Mouse (Mus musculus): Measurements from ENCODE around the gene Unc5b. TPM values are rescaled to one million over a fixed set of nuclear protein-coding genes. Genes with fewer than 3 reads are reported as not detected.

The Unc5b gene
- polyA plus RNA-seq, 1 experiment from 2014 or later = 4.2 TPM

- no peak for ATAC-seq (replicated peaks; ENCODE audit: low FRiP score)
- peaks cover 21% of the 10 kb centered on the region for H3K4me1 ChIP-seq (replicated peaks; ENCODE audit: control insufficient read depth, insufficient read depth, low read length)
- H3K27me3 ChIP-seq (replicated peaks; ENCODE audit: control insufficient read depth, insufficient read depth, low read length) = peaks cover 6% of the 10 kb centered on the region
- no peaks in the 10 kb centered on the region for H3K9me3 ChIP-seq (ENCODE audit: control insufficient read depth, low read length)
- no peak overlapping the region for H3K4me2 ChIP-seq
- WGBS = 73% methylated on average over 8 of the region's 8 CpGs
- no peaks in the 10 kb centered on the region for H3K36me3 ChIP-seq (ENCODE audit: control insufficient read depth, insufficient read depth, low read length)
- H3K4me3 ChIP-seq (ENCODE audit: low read depth, low read length) = no peak overlapping the region
- DNase-seq (ENCODE audit: low spot score) = no peak
- no peak overlapping the region for H3K27ac ChIP-seq (ENCODE audit: low read depth, low read length)
- no peak overlapping the region for H3K9ac ChIP-seq (ENCODE audit: low read depth, low read length)
These were observed 25.2 kb downstream of the Unc5b start for GRCm38 (mm10) chr10:60806207-60806538.

GRCm38 (mm10) chr10:60805436-60806206 lies 25.8 kb downstream of the Unc5b start:
- WGBS = 62% methylated on average over 21 of the region's 21 CpGs
- no peak overlapping the region for H3K9ac ChIP-seq (ENCODE audit: low read depth, low read length)
- DNase-seq (ENCODE audit: low spot score) (no peak), ATAC-seq (replicated peaks; ENCODE audit: low FRiP score) (no peak)
- H3K9me3 ChIP-seq (ENCODE audit: control insufficient read depth, low read length) = no peaks in the 10 kb centered on the region
- H3K4me2 ChIP-seq = no peak overlapping the region
- peaks cover 23% of the 10 kb centered on the region for H3K4me1 ChIP-seq (replicated peaks; ENCODE audit: control insufficient read depth, insufficient read depth, low read length)
- H3K27ac ChIP-seq (ENCODE audit: low read depth, low read length) = no peak overlapping the region
- H3K36me3 ChIP-seq (ENCODE audit: control insufficient read depth, insufficient read depth, low read length) = no peaks in the 10 kb centered on the region
- H3K4me3 ChIP-seq (ENCODE audit: low read depth, low read length) = no peak overlapping the region
- H3K27me3 ChIP-seq (replicated peaks; ENCODE audit: control insufficient read depth, insufficient read depth, low read length) = peaks cover 8% of the 10 kb centered on the region

GRCm38 (mm10) chr10:60804865-60805264 lies 26.5 kb downstream of the Unc5b start:
- DNase-seq (ENCODE audit: low spot score) = no peak
- no peak overlapping the region for H3K9ac ChIP-seq (ENCODE audit: low read depth, low read length)
- H3K4me2 ChIP-seq = no peak overlapping the region
- 39% methylated on average over 4 of the region's 4 CpGs for WGBS
- H3K36me3 ChIP-seq (ENCODE audit: control insufficient read depth, insufficient read depth, low read length) = no peaks in the 10 kb centered on the region
- ATAC-seq (replicated peaks; ENCODE audit: low FRiP score) = no peak
- H3K4me1 ChIP-seq (replicated peaks; ENCODE audit: control insufficient read depth, insufficient read depth, low read length) = peaks cover 24% of the 10 kb centered on the region
- peaks cover 15% of the 10 kb centered on the region for H3K27me3 ChIP-seq (replicated peaks; ENCODE audit: control insufficient read depth, insufficient read depth, low read length)
- no peak overlapping the region for H3K4me3 ChIP-seq (ENCODE audit: low read depth, low read length)
- H3K27ac ChIP-seq (ENCODE audit: low read depth, low read length) = no peak overlapping the region
- no peaks in the 10 kb centered on the region for H3K9me3 ChIP-seq (ENCODE audit: control insufficient read depth, low read length)

GRCm38 (mm10) chr10:60803971-60804370 lies 27.4 kb downstream of the Unc5b start:
- Histone ChIP-seq H3K27me3 (replicated peaks; ENCODE audit: control insufficient read depth, insufficient read depth, low read length) (peaks cover 20% of the 10 kb centered on the region), H3K36me3 (ENCODE audit: control insufficient read depth, insufficient read depth, low read length) (no peaks in the 10 kb centered on the region), H3K9me3 (ENCODE audit: control insufficient read depth, low read length) (no peaks in the 10 kb centered on the region), H3K4me3 (ENCODE audit: low read depth, low read length) (no peak overlapping the region), H3K4me2 (no peak overlapping the region), H3K27ac (ENCODE audit: low read depth, low read length) (no peak overlapping the region), H3K9ac (ENCODE audit: low read depth, low read length) (no peak overlapping the region), H3K4me1 (replicated peaks; ENCODE audit: control insufficient read depth, insufficient read depth, low read length) (peaks cover 28% of the 10 kb centered on the region)
- 78% methylated on average over 10 of the region's 10 CpGs for WGBS
- no peak for DNase-seq (ENCODE audit: low spot score)
- ATAC-seq (replicated peaks; ENCODE audit: low FRiP score) = no peak

DNA sequence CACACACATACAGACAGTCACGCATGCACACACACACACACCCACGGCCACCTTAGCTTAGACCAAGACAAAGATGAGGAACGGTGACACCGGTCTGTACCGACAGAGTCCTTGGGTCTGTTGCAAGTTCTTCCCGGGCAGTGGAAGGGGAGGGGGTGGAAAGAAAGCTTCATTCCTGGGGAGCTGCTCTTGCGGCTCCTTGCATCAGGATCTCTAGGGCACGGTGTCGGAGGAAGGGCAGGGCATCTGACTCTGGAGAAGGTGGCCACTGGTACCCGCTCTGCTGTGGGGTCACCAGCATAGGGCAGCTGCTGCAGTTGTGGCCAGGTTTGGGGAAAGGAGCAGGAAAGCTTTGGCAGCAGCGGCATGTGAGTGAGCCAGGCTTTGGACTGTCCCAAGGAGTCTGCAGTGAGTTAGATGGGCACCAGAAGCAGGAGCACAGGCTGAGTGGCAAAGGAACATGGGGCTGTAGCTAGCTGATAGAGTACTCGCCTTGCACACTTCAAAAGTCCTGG lies 29.4 kb downstream of the Unc5b start:
- ATAC-seq (replicated peaks; ENCODE audit: low FRiP score) = no peak
- Histone ChIP-seq H3K27ac (ENCODE audit: low read depth, low read length) (no peak overlapping the region), H3K36me3 (ENCODE audit: control insufficient read depth, insufficient read depth, low read length) (no peaks in the 10 kb centered on the region), H3K4me1 (replicated peaks; ENCODE audit: control insufficient read depth, insufficient read depth, low read length) (peaks cover 23% of the 10 kb centered on the region), H3K4me2 (no peak overlapping the region), H3K4me3 (ENCODE audit: low read depth, low read length) (no peak overlapping the region), H3K9me3 (ENCODE audit: control insufficient read depth, low read length) (no peaks in the 10 kb centered on the region), H3K27me3 (replicated peaks; ENCODE audit: control insufficient read depth, insufficient read depth, low read length) (peaks cover 20% of the 10 kb centered on the region), H3K9ac (ENCODE audit: low read depth, low read length) (no peak overlapping the region)
- no peak for DNase-seq (ENCODE audit: low spot score)
- 54% methylated on average over 12 of the region's 12 CpGs for WGBS

GRCm38 (mm10) chr10:60801168-60801897 lies 30.0 kb downstream of the Unc5b start:
- no peak overlapping the region for H3K9ac ChIP-seq (ENCODE audit: low read depth, low read length)
- H3K36me3 ChIP-seq (ENCODE audit: control insufficient read depth, insufficient read depth, low read length) = no peaks in the 10 kb centered on the region
- no peak overlapping the region for H3K4me2 ChIP-seq
- 30% methylated on average over 11 of the region's 11 CpGs for WGBS
- H3K27ac ChIP-seq (ENCODE audit: low read depth, low read length) = no peak overlapping the region
- no peak overlapping the region for H3K4me3 ChIP-seq (ENCODE audit: low read depth, low read length)
- ATAC-seq (replicated peaks; ENCODE audit: low FRiP score) (no peak), DNase-seq (ENCODE audit: low spot score) (no peak)
- H3K9me3 ChIP-seq (ENCODE audit: control insufficient read depth, low read length) = no peaks in the 10 kb centered on the region
- H3K4me1 ChIP-seq (replicated peaks; ENCODE audit: control insufficient read depth, insufficient read depth, low read length) = peaks cover 23% of the 10 kb centered on the region
- peaks cover 20% of the 10 kb centered on the region for H3K27me3 ChIP-seq (replicated peaks; ENCODE audit: control insufficient read depth, insufficient read depth, low read length)

- WGBS = 11% methylated on average over 19 of the region's 19 CpGs
- H3K4me1 ChIP-seq (replicated peaks; ENCODE audit: control insufficient read depth, insufficient read depth, low read length) = peaks cover 18% of the 10 kb centered on the region
- ATAC-seq (replicated peaks; ENCODE audit: low FRiP score) (no peak), DNase-seq (ENCODE audit: low spot score) (no peak)
- no peak overlapping the region for H3K4me3 ChIP-seq (ENCODE audit: low read depth, low read length)
- H3K27me3 ChIP-seq (replicated peaks; ENCODE audit: control insufficient read depth, insufficient read depth, low read length) = peaks cover 20% of the 10 kb centered on the region
- H3K27ac ChIP-seq (ENCODE audit: low read depth, low read length) = no peak overlapping the region
- H3K9me3 ChIP-seq (ENCODE audit: control insufficient read depth, low read length) = no peaks in the 10 kb centered on the region
- no peaks in the 10 kb centered on the region for H3K36me3 ChIP-seq (ENCODE audit: control insufficient read depth, insufficient read depth, low read length)
- H3K4me2 ChIP-seq = no peak overlapping the region
- H3K9ac ChIP-seq (ENCODE audit: low read depth, low read length) = no peak overlapping the region
These were observed 30.9 kb downstream of the Unc5b start for GRCm38 (mm10) chr10:60800295-60801167.

GRCm38 (mm10) chr10:60797682-60798422 lies 33.5 kb downstream of the Unc5b start:
- Histone ChIP-seq H3K4me3 (ENCODE audit: low read depth, low read length) (no peak overlapping the region), H3K36me3 (ENCODE audit: control insufficient read depth, insufficient read depth, low read length) (no peaks in the 10 kb centered on the region), H3K4me1 (replicated peaks; ENCODE audit: control insufficient read depth, insufficient read depth, low read length) (peaks cover 34% of the 10 kb centered on the region), H3K9me3 (ENCODE audit: control insufficient read depth, low read length) (no peaks in the 10 kb centered on the region), H3K27me3 (replicated peaks; ENCODE audit: control insufficient read depth, insufficient read depth, low read length) (peaks cover 20% of the 10 kb centered on the region), H3K9ac (ENCODE audit: low read depth, low read length) (no peak overlapping the region), H3K4me2 (no peak overlapping the region), H3K27ac (ENCODE audit: low read depth, low read length) (no peak overlapping the region)
- 70% methylated on average over 14 of the region's 14 CpGs for WGBS
- ATAC-seq (replicated peaks; ENCODE audit: low FRiP score) (no peak), DNase-seq (ENCODE audit: low spot score) (no peak)
